Mouse (Mus musculus): Measurements from ENCODE around the gene 3110082I17Rik. TPM values are rescaled to one million over a fixed set of nuclear protein-coding genes. Genes with fewer than 3 reads are reported as not detected.

Gene 3110082I17Rik
- total RNA-seq, 1 experiment from 2014 or later, result 39.9 TPM

- ATAC-seq (replicated peaks in 1 of 2; ENCODE audit: insufficient read depth in 1 of 2, low FRiP score in 2 of 2, low TSS enrichment in 1 of 2, low read depth in 1 of 2, poor library complexity in 2 of 2, severe bottlenecking in 2 of 2), result no peak
Observed at GRCm38 (mm10) chr5:139432747-139433508, 27.4 kb downstream of the 3110082I17Rik start.

GRCm38 (mm10) chr5:139432333-139432732 lies 28.0 kb downstream of the 3110082I17Rik start:
- ATAC-seq (replicated peaks in 1 of 2; ENCODE audit: insufficient read depth in 1 of 2, low FRiP score in 2 of 2, low TSS enrichment in 1 of 2, low read depth in 1 of 2, poor library complexity in 2 of 2, severe bottlenecking in 2 of 2), result no peak

GRCm38 (mm10) chr5:139429818-139430341 lies 30.4 kb downstream of the 3110082I17Rik start:
- no peak for ATAC-seq (replicated peaks in 1 of 2; ENCODE audit: insufficient read depth in 1 of 2, low FRiP score in 2 of 2, low TSS enrichment in 1 of 2, low read depth in 1 of 2, poor library complexity in 2 of 2, severe bottlenecking in 2 of 2)

- ATAC-seq (replicated peaks in 1 of 2; ENCODE audit: insufficient read depth in 1 of 2, low FRiP score in 2 of 2, low TSS enrichment in 1 of 2, low read depth in 1 of 2, poor library complexity in 2 of 2, severe bottlenecking in 2 of 2), result no peak
Observed at GRCm38 (mm10) chr5:139427989-139428388, 32.3 kb downstream of the 3110082I17Rik start.

GRCm38 (mm10) chr5:139427001-139427400 lies 33.3 kb downstream of the 3110082I17Rik start:
- ATAC-seq (replicated peaks in 1 of 2; ENCODE audit: insufficient read depth in 1 of 2, low FRiP score in 2 of 2, low TSS enrichment in 1 of 2, low read depth in 1 of 2, poor library complexity in 2 of 2, severe bottlenecking in 2 of 2), result no peak

GRCm38 (mm10) chr5:139425198-139425597 lies 35.1 kb downstream of the 3110082I17Rik start:
- ATAC-seq (replicated peaks in 1 of 2; ENCODE audit: insufficient read depth in 1 of 2, low FRiP score in 2 of 2, low TSS enrichment in 1 of 2, low read depth in 1 of 2, poor library complexity in 2 of 2, severe bottlenecking in 2 of 2), result no peak

- no peak for ATAC-seq (replicated peaks in 1 of 2; ENCODE audit: insufficient read depth in 1 of 2, low FRiP score in 2 of 2, low TSS enrichment in 1 of 2, low read depth in 1 of 2, poor library complexity in 2 of 2, severe bottlenecking in 2 of 2)
Observed at GRCm38 (mm10) chr5:139423026-139423865, 37.1 kb downstream of the 3110082I17Rik start, which contains the start of gene Gper1. Gper1 (plus strand) TSS chr5:139423151.

- ATAC-seq (replicated peaks in 1 of 2; ENCODE audit: insufficient read depth in 1 of 2, low FRiP score in 2 of 2, low TSS enrichment in 1 of 2, low read depth in 1 of 2, poor library complexity in 2 of 2, severe bottlenecking in 2 of 2), result peak in 1 of 2 experiments; percentile 19; a peak in 1 of 4 replicates
Observed at GRCm38 (mm10) chr5:139418633-139419032, 41.7 kb downstream of the 3110082I17Rik start.

GRCm38 (mm10) chr5:139418110-139418509 lies 42.2 kb downstream of the 3110082I17Rik start:
- no peak for ATAC-seq (replicated peaks in 1 of 2; ENCODE audit: insufficient read depth in 1 of 2, low FRiP score in 2 of 2, low TSS enrichment in 1 of 2, low read depth in 1 of 2, poor library complexity in 2 of 2, severe bottlenecking in 2 of 2)

- ATAC-seq (replicated peaks in 1 of 2; ENCODE audit: insufficient read depth in 1 of 2, low FRiP score in 2 of 2, low TSS enrichment in 1 of 2, low read depth in 1 of 2, poor library complexity in 2 of 2, severe bottlenecking in 2 of 2), result no peak
Observed at GRCm38 (mm10) chr5:139417480-139417879, 42.8 kb downstream of the 3110082I17Rik start.

- ATAC-seq (replicated peaks in 1 of 2; ENCODE audit: insufficient read depth in 1 of 2, low FRiP score in 2 of 2, low TSS enrichment in 1 of 2, low read depth in 1 of 2, poor library complexity in 2 of 2, severe bottlenecking in 2 of 2), result no peak
Observed at GRCm38 (mm10) chr5:139416942-139417341, 43.4 kb downstream of the 3110082I17Rik start.

GRCm38 (mm10) chr5:139415001-139415400 lies 45.3 kb downstream of the 3110082I17Rik start:
- ATAC-seq (replicated peaks in 1 of 2; ENCODE audit: insufficient read depth in 1 of 2, low FRiP score in 2 of 2, low TSS enrichment in 1 of 2, low read depth in 1 of 2, poor library complexity in 2 of 2, severe bottlenecking in 2 of 2), result no peak

- ATAC-seq (replicated peaks in 1 of 2; ENCODE audit: insufficient read depth in 1 of 2, low FRiP score in 2 of 2, low TSS enrichment in 1 of 2, low read depth in 1 of 2, poor library complexity in 2 of 2, severe bottlenecking in 2 of 2), result no peak
Observed at GRCm38 (mm10) chr5:139413545-139413944, 46.8 kb downstream of the 3110082I17Rik start.

GRCm38 (mm10) chr5:139411665-139412314 lies 48.5 kb downstream of the 3110082I17Rik start:
- ATAC-seq (replicated peaks in 1 of 2; ENCODE audit: insufficient read depth in 1 of 2, low FRiP score in 2 of 2, low TSS enrichment in 1 of 2, low read depth in 1 of 2, poor library complexity in 2 of 2, severe bottlenecking in 2 of 2), result no peak

GRCm38 (mm10) chr5:139411117-139411516 lies 49.2 kb downstream of the 3110082I17Rik start:
- no peak for ATAC-seq (replicated peaks in 1 of 2; ENCODE audit: insufficient read depth in 1 of 2, low FRiP score in 2 of 2, low TSS enrichment in 1 of 2, low read depth in 1 of 2, poor library complexity in 2 of 2, severe bottlenecking in 2 of 2)

- no peak for ATAC-seq (replicated peaks in 1 of 2; ENCODE audit: insufficient read depth in 1 of 2, low FRiP score in 2 of 2, low TSS enrichment in 1 of 2, low read depth in 1 of 2, poor library complexity in 2 of 2, severe bottlenecking in 2 of 2)
Observed at GRCm38 (mm10) chr5:139410056-139410455, 50.3 kb downstream of the 3110082I17Rik start.

- ATAC-seq (replicated peaks in 1 of 2; ENCODE audit: insufficient read depth in 1 of 2, low FRiP score in 2 of 2, low TSS enrichment in 1 of 2, low read depth in 1 of 2, poor library complexity in 2 of 2, severe bottlenecking in 2 of 2), result no peak
Observed at GRCm38 (mm10) chr5:139409412-139409811, 50.9 kb downstream of the 3110082I17Rik start.
